Mouse (Mus musculus) kidney, embryonic 14.5 days (tissue): ENCODE measurements at regions not wholly inside any gene's neighbourhood (a gene's known extent, or its start where the extent isn't known, plus 50 kb on each side); places are given as distances from the start of the nearest gene placed in this dataset.
"Not testable (repeated sequence)": the region's sequence is repeated elsewhere in the genome, so short reads cannot be mapped to it uniquely, and the experiment has no call there.

Source experiments
- ATAC-seq: fragments of 200-750 bp; cut with Nextera tagmentation; 2 replicates; pipeline ENCODE4 v1.8.0; 2017; ENCODE audit warnings: moderate number of reproducible peaks, mild to moderate bottlenecking, moderate TSS enrichment, moderate library complexity; ENCODE audit not compliant: low FRiP score, low TSS enrichment
- H3K27ac ChIP-seq: fragments of 300-500 bp; sonication (generic); 2 replicates; pipeline ENCODE4 v1.5.1; 2014; ENCODE audit warnings: low read depth, mild to moderate bottlenecking, low read length, moderate library complexity, mixed read lengths
- H3K27me3 ChIP-seq: fragments of 300-500 bp; sonication (generic); 2 replicates; pipeline ENCODE4 v1.6.1; 2014; ENCODE audit warnings: mild to moderate bottlenecking, low read length; ENCODE audit not compliant: control insufficient read depth, insufficient read depth
- H3K36me3 ChIP-seq: fragments of 300-500 bp; sonication (generic); 2 replicates; pipeline ENCODE4 v1.6.1; 2014; ENCODE audit warnings: low read length, mixed read lengths; ENCODE audit not compliant: control insufficient read depth, insufficient read depth
- H3K4me1 ChIP-seq: fragments of 300-500 bp; sonication (generic); 2 replicates; pipeline ENCODE4 v1.6.1; 2014; ENCODE audit warnings: low read length, mixed read lengths; ENCODE audit not compliant: control insufficient read depth, insufficient read depth
- H3K4me2 ChIP-seq: fragments of 300-500 bp; sonication (generic); replicated peaks from 2 replicates; pipeline ENCODE4 v1.6.1; 2014; ENCODE audit warnings: low read depth, mild to moderate bottlenecking, low read length
- H3K4me3 ChIP-seq: fragments of 300-500 bp; sonication (generic); 2 replicates; pipeline ENCODE4 v1.5.1; 2014; ENCODE audit warnings: mild to moderate bottlenecking, low read length
- H3K9ac ChIP-seq: fragments of 300-500 bp; sonication (generic); 2 replicates; pipeline ENCODE4 v1.6.1; 2014; ENCODE audit warnings: low read depth, mild to moderate bottlenecking, low read length, moderate library complexity
- H3K9me3 ChIP-seq: fragments of 300-500 bp; sonication (generic); 2 replicates; pipeline ENCODE4 v1.6.1; 2016; ENCODE audit warnings: low read length; ENCODE audit not compliant: control insufficient read depth
- WGBS: fragments of 180-500 bp; shearing (Covaris S2); extraction: QIAGEN DNeasy Blood & Tissue Kit; methylation state at CpG from one replicate; pipeline ENCODE4 v1.1.7; 2014; 5-methylcytosine and 5-hydroxymethylcytosine counted together

DNA sequence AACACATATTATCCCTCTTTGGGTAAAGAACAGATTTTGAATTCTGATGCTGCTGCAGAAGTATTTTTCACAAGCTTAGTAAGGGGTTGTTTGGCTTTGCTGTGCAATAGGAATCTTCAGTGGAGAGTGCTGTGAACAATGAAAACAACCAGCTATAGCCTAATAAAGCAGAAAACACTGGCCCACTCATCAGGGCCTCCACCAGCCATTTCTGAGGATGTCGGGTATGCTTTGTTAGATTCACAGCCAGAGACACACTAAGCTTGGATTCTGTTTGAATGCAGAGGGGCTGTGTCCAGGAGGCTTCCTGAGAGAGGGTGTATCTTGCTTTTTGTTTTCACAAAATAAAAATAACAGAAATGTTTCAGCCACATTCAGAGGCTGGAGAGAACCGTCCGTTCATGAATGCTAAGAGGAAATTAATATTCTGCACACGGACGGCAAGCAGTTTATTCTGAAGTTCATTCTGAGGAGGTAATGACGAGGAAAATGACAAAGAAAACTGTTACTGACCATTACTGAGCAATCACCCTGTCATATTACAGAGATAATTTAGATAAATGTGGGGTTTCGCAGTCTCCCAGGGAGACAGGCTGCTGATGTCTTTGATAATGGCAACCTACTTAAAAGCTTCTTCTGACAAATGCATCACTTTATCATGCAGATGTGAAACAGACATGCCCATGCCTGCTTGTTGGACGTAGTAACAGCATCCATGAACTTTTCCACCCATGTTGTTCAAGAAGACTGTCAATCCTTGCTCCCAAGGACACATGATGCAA lies 198.1 kb upstream of the Myo3a start:
- no peak for ATAC-seq
- Histone ChIP-seq H3K4me3 (no peak overlapping the region), H3K4me1 (no peaks in the 10 kb centered on the region), H3K9ac (no peak overlapping the region), H3K4me2 (no peak overlapping the region), H3K36me3 (no peaks in the 10 kb centered on the region), H3K27me3 (no peaks in the 10 kb centered on the region), H3K27ac (no peak overlapping the region), H3K9me3 (no peaks in the 10 kb centered on the region)
- 58% methylated on average over 8 of the region's 8 CpGs for WGBS

DNA sequence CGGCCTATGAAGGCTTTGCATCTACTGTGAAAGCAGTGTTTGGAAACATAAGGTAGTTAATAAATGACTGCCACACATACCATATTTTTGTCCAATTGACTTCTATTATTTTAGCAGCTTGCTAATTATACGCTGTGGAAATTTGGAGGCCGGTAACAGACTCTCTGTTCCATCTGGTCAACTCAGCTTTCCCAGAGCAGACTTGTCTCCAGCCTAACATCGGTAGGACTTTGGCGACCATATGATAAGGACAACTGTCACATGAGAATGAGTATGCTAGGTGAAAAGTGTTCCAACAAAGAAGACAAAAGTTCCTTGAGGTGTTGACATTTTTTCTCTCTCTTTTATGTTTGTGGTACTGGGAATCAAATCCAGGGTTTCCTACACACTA lies 197.5 kb upstream of the Myo3a start:
- no peak for ATAC-seq
- 87% methylated on average over 5 of the region's 5 CpGs for WGBS
- Histone ChIP-seq H3K4me3 (no peak overlapping the region), H3K36me3 (no peaks in the 10 kb centered on the region), H3K27me3 (no peaks in the 10 kb centered on the region), H3K9me3 (no peaks in the 10 kb centered on the region), H3K27ac (no peak overlapping the region), H3K4me1 (no peaks in the 10 kb centered on the region), H3K9ac (no peak overlapping the region), H3K4me2 (no peak overlapping the region)

DNA sequence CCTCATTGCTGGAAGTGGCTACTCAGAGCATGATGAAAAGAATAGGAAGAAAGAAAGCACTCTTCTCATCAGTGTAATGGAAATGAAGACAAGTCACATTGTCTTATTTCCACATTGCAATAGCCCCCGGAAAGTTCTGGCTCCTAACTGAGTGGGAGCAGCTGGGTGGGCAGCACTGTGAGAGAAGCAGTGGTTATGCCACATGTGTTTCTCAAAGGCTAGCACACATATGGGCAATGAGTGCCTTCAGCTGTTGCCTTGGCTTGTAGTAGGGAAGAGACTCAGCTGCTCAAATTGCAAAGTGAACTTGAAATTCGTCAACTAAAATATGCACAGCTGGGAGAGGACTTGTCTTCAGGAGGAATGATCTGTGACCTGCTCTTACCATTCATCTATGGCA lies 190.5 kb upstream of the Myo3a start:
- Histone ChIP-seq H3K4me2 (no peak overlapping the region), H3K27ac (no peak overlapping the region), H3K4me1 (no peaks in the 10 kb centered on the region), H3K27me3 (no peaks in the 10 kb centered on the region), H3K9me3 (no peaks in the 10 kb centered on the region), H3K36me3 (no peaks in the 10 kb centered on the region), H3K4me3 (no peak overlapping the region), H3K9ac (no peak overlapping the region)
- no peak for ATAC-seq
- WGBS, result 79% methylated on average over 2 of the region's 2 CpGs

DNA sequence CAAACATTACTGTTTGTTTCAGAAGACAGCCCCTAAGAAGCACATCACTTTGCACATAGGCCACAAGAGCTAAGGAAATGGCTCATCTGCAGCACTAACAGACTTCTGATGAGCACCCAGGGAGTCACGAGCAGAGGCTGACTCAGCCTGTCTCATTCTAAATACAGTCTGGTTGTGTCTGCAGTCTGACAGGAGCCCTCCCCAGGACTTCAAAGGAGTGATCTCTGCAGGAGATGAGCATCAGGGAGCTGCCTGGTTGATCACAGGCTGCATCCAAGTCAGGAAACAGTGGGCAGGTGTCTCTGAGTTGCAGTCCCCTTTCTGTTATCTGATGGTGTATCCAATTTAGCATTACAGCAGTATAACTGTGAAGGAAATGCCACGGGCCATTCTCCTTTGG lies 188.5 kb upstream of the Myo3a start:
- ATAC-seq, result no peak
- no peak overlapping the region for H3K27ac ChIP-seq
- no peaks in the 10 kb centered on the region for H3K27me3 ChIP-seq
- H3K36me3 ChIP-seq, result no peaks in the 10 kb centered on the region
- no peaks in the 10 kb centered on the region for H3K9me3 ChIP-seq
- H3K4me2 ChIP-seq, result no peak overlapping the region
- H3K9ac ChIP-seq, result no peak overlapping the region
- WGBS, result 16% methylated on average over 2 of the region's 2 CpGs
- H3K4me1 ChIP-seq, result no peaks in the 10 kb centered on the region
- H3K4me3 ChIP-seq, result no peak overlapping the region

DNA sequence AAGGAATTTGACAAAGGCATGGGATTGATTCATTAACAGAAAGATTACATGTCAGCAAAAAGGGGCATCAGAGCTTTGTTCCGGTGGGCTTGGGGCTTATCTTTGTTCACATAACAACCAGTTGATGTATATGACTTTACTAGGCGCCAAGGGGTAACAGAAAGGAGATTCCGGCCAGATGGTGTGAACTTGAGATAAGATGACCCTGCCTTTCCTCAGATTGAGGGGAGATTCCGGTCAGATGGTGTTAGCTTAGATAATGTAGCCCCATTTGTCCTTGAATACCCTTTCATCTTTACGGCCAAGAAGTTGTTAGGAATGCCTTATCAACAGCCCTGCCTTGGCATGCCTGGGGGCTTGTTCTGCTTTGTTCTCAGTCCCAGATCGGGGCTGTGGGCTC lies 183.4 kb upstream of the Myo3a start:
- WGBS, result 80% methylated on average over 6 of the region's 6 CpGs

DNA sequence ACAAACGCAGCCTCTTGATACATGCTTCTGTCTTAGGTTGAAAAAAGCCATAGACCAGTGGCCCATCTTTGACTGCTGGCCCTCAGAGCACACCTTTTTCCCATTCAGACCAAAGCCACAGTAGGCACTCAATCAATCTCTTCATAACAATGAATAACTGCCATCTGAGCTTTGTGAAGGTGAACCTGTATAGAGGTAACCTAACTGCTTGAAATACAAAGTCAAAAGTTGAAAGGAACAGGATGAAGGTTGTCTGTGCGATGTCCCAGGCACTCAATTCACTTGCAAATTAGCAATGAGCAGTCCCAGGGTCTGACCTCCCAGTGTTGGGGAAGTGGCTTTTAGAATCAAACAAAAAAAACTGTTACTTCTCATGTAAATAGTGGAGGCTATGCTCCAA lies 182.4 kb upstream of the Myo3a start:
- Histone ChIP-seq H3K4me1 (no peaks in the 10 kb centered on the region), H3K27me3 (no peaks in the 10 kb centered on the region), H3K27ac (no peak overlapping the region), H3K36me3 (no peaks in the 10 kb centered on the region), H3K4me2 (no peak overlapping the region), H3K9me3 (no peaks in the 10 kb centered on the region), H3K4me3 (no peak overlapping the region), H3K9ac (no peak overlapping the region)
- ATAC-seq, result no peak
- 65% methylated on average over 2 of the region's 2 CpGs for WGBS

More for the DNA sequence above, 183.4 kb upstream of the Myo3a start:
- ATAC-seq, H3K9me3 ChIP-seq, H3K4me1 ChIP-seq, H3K4me3 ChIP-seq, H3K27ac ChIP-seq, H3K4me2 ChIP-seq, H3K9ac ChIP-seq, H3K27me3 ChIP-seq, H3K36me3 ChIP-seq: not testable (repeated sequence)

DNA sequence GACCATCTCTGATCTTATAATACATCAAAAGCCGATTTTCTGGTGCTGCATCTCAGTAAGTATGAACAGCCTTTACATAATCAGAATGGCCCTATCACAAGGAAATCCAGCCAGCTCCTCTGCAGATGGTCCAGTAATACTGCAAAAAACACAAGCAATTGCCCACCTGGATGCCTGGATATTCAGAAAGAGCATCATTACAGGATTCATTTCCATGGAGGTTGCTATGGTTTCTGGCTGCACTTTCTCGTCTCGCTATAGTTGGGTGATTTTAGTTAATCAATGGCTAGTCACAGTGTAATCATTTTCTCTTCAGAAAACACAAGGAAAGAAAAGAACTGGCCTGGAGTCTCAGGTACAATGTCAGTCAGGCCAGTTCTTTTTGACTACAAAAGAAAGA lies 179.8 kb upstream of the Myo3a start:
- 59% methylated on average over 3 of the region's 3 CpGs for WGBS
- no peak overlapping the region for H3K4me3 ChIP-seq
- no peaks in the 10 kb centered on the region for H3K4me1 ChIP-seq
- H3K27ac ChIP-seq, result no peak overlapping the region
- no peak overlapping the region for H3K9ac ChIP-seq
- ATAC-seq, result peak; percentile 77; the same call in 1 of the 2 replicates
- no peaks in the 10 kb centered on the region for H3K9me3 ChIP-seq
- H3K4me2 ChIP-seq, result no peak overlapping the region
- no peaks in the 10 kb centered on the region for H3K36me3 ChIP-seq
- no peaks in the 10 kb centered on the region for H3K27me3 ChIP-seq

DNA sequence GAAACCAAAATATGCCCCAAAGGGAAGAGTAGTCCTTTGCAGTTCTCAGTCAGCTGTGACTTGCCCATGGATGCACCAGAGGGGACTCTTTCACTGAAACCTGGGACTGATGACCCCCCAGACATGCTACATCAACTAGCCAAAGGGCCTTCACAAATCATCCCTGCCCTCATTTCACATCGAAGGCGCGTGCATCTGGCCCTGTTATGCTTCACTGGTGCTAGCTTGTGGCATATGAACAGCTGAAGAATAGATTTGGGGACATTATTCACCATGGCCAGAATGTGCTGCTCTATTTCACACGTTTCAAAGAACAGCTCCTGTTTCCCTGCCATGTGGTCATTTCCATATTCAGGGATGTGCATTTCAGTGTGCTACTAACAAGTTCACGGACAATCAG lies 160.8 kb upstream of the Myo3a start:
- H3K36me3 ChIP-seq, result no peaks in the 10 kb centered on the region
- 61% methylated on average over 5 of the region's 5 CpGs for WGBS
- no peak overlapping the region for H3K4me2 ChIP-seq
- no peak for ATAC-seq
- H3K4me3 ChIP-seq, result no peak overlapping the region
- no peaks in the 10 kb centered on the region for H3K27me3 ChIP-seq
- H3K9me3 ChIP-seq, result 0 out of 2 replicates have a peak, but pooled peaks cover 3% of the 10 kb centered on the region
- H3K27ac ChIP-seq, result no peak overlapping the region
- H3K9ac ChIP-seq, result no peak overlapping the region
- no peaks in the 10 kb centered on the region for H3K4me1 ChIP-seq

DNA sequence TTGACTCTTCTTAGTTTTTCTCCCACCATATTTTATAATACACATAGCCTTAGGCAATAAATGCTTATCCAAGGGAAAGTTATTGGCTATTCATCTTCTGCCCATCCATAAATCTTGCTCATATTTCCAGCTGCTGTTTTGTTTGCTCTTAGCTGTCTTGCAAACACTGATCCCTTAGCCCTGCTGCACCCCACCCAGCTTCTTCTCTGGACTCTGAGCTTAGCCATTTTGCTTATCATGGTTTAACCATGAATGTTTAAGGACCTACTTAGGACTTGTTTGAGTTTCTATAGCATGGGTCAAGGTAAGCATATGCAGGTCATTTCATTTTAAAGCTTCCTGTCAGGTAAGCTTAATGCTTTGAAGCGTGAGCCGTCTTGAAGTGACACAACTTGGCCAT lies 130.5 kb upstream of the Myo3a start:
- Histone ChIP-seq H3K27ac (no peak overlapping the region), H3K4me1 (no peaks in the 10 kb centered on the region), H3K4me3 (no peak overlapping the region), H3K9me3 (no peaks in the 10 kb centered on the region), H3K9ac (no peak overlapping the region), H3K4me2 (no peak overlapping the region), H3K36me3 (no peaks in the 10 kb centered on the region), H3K27me3 (no peaks in the 10 kb centered on the region)
- WGBS, result 67% methylated on average over 2 of the region's 2 CpGs
- no peak for ATAC-seq
